Mouse (Mus musculus) midbrain, embryonic 16.5 days (tissue): ENCODE results near the gene Auts2. TPM values are rescaled to one million over a fixed set of nuclear protein-coding genes. Genes with fewer than 3 reads are reported as not detected.
A peak's percentile ranks its signal among the peaks of the same experiment; 100 is the strongest.

Source experiments
- ATAC-seq: fragments of 200-750 bp; cut with Nextera tagmentation; 2 replicates; pipeline ENCODE4 v1.8.0; 2017; ENCODE audit warnings: moderate TSS enrichment
- H3K27ac ChIP-seq: fragments of 300-500 bp; sonication (generic); 2 replicates; pipeline ENCODE4 v1.5.1; 2014; ENCODE audit warnings: mild to moderate bottlenecking, low read length, mixed read lengths
- H3K27me3 ChIP-seq: fragments of 300-500 bp; sonication (generic); 2 replicates; pipeline ENCODE4 v1.6.1; 2014; ENCODE audit warnings: low read depth, low read length, mixed read lengths; ENCODE audit not compliant: control insufficient read depth, insufficient read depth
- H3K36me3 ChIP-seq: fragments of 300-500 bp; sonication (generic); 2 replicates; pipeline ENCODE4 v1.6.1; 2014; ENCODE audit warnings: mild to moderate bottlenecking, low read length, moderate library complexity, mixed read lengths; ENCODE audit not compliant: control insufficient read depth, insufficient read depth
- H3K4me1 ChIP-seq: fragments of 300-500 bp; sonication (generic); 2 replicates; pipeline ENCODE4 v1.6.1; 2014; ENCODE audit warnings: mild to moderate bottlenecking, low read length, mixed read lengths; ENCODE audit not compliant: control insufficient read depth, insufficient read depth
- H3K4me2 ChIP-seq: fragments of 300-500 bp; sonication (generic); 2 replicates; pipeline ENCODE4 v1.6.1; 2014; ENCODE audit warnings: mild to moderate bottlenecking, low read length, mixed read lengths
- H3K4me3 ChIP-seq: fragments of 300-500 bp; sonication (generic); 2 replicates; pipeline ENCODE4 v1.5.1; 2014; ENCODE audit warnings: low read depth, mild to moderate bottlenecking, low read length, moderate library complexity, mixed read lengths
- H3K9ac ChIP-seq: fragments of 300-500 bp; sonication (generic); 2 replicates; pipeline ENCODE4 v1.6.1; 2014; ENCODE audit warnings: low read depth, low read length, mixed read lengths
- H3K9me3 ChIP-seq: fragments of 300-500 bp; sonication (generic); replicated peaks from 2 replicates; pipeline ENCODE4 v1.6.1; 2014; ENCODE audit warnings: mild to moderate bottlenecking, low read length, mixed read lengths; ENCODE audit not compliant: control insufficient read depth, poor library complexity, severe bottlenecking
- WGBS: fragments of 180-500 bp; shearing (Covaris S2); extraction: QIAGEN DNeasy Blood & Tissue Kit; methylation state at CpG from one replicate; pipeline ENCODE4 v1.1.7; 2014; 5-methylcytosine and 5-hydroxymethylcytosine counted together
- polyA plus RNA-seq: library from polyadenylated mRNA; unstranded; fragments of >200 nt; fragmentation: Nextera tagmentation; extraction: Ambion mirVana; gene quantifications from 2 replicates; pipeline ENCODE4 v1.2.1, GENCODE M21; 2015

The Auts2 gene
- polyA plus RNA-seq, 1 experiment from 2014 or later, result 49.8 TPM

DNA sequence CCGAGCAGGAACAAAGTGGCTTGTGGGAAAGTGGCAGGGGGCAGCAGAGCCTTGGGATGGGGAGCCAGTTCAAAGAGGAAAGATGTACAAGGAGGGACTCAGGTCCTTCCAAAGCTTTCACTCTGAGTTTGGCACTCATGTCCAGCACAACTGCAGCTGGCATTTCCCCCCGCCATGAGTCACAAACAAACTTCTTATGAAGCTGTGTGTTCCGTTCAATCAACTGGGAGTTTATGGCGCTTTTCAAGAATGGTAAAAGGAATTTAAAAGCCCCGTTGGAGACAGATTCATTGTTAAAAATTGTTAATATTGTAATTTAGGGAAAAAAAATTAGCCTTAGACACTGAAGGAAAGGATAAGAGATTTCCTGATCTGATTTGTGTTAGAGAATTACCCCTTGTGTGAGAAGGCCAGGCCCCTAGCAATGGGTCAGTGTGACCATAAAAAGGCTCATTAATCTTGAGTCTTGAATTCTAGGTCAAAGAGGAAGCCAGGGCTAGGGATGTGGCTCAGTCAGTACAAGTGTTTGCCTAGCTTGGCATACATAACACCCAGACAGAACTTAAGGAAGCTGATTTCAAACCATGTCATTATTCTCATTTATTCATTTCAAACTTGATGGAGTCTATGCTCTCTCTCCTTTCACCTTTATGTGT, 831.5 kb downstream of the Auts2 start:
- no peak for ATAC-seq
- no peak overlapping the region for H3K9ac ChIP-seq
- H3K4me3 ChIP-seq, result no peak overlapping the region
- H3K27ac ChIP-seq, result no peak overlapping the region
- no peaks in the 10 kb centered on the region for H3K9me3 ChIP-seq
- H3K4me2 ChIP-seq, result no peak overlapping the region
- H3K36me3 ChIP-seq, result no peaks in the 10 kb centered on the region
- 67% methylated on average over 5 of the region's 5 CpGs for WGBS
- no peaks in the 10 kb centered on the region for H3K4me1 ChIP-seq
- H3K27me3 ChIP-seq, result no peaks in the 10 kb centered on the region

DNA sequence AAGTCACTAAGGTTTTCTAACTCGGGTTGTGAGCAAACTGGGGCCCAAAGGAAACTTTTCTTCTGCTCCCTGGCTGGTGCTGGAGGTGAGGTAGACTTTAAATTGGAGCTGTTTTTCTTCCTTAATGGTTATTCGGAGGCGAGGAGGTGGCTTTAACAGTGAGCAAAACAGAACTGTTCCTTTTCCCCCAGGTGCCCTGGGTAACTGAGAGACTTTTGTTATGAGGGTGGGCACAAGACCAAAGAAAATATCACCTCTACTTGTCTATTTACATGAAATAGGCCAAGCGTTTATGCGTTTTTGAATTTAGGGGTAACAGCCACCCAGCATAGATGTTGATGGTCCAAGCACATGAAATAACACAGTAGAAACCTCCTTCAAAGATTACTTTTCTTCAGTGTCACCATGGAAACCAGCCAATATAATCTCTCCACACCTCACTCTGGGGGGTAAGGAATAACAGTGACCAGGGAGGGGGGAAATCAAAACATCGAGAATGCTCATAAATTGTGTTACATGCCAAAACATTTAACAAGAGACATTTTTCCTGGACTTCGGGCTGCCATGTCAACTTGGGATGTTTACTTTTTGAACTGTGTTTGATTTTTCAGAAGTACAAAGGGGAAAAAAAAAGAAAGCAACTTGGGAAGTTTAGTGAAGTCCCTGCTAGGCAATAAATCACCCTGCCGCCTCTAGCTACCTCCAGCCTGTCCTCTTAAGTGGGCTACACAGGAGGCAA, 832.2 kb downstream of the Auts2 start:
- Histone ChIP-seq H3K36me3 (no peaks in the 10 kb centered on the region), H3K9ac (no peak overlapping the region), H3K27ac (no peak overlapping the region), H3K4me1 (no peaks in the 10 kb centered on the region), H3K4me3 (no peak overlapping the region), H3K4me2 (no peak overlapping the region), H3K9me3 (no peaks in the 10 kb centered on the region), H3K27me3 (no peaks in the 10 kb centered on the region)
- no peak for ATAC-seq
- 75% methylated on average over 8 of the region's 8 CpGs for WGBS

DNA sequence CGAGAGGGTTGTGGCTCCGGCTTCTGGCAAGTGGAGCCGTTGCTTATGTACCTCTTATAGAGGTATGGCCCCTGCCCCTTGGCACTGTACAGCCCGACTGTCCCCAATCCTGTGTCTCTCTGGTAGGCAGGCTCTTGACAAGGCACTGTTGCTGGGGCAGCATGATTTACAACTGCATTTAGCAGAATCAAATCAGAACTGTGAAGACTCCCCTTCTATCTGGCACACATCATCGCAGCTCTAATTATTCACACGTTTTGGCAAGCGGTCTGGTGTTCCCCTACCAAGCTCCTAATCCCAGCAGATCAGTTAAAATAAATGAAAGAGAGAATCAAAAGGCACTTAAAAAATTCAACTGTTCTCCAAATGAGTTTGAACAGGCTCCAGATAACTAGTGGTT, 835.7 kb downstream of the Auts2 start:
- Histone ChIP-seq H3K4me3 (no peak overlapping the region), H3K4me2 (no peak overlapping the region), H3K9ac (no peak overlapping the region), H3K36me3 (no peaks in the 10 kb centered on the region), H3K9me3 (no peaks in the 10 kb centered on the region), H3K4me1 (no peaks in the 10 kb centered on the region), H3K27ac (no peak overlapping the region), H3K27me3 (no peaks in the 10 kb centered on the region)
- 70% methylated on average over 7 of the region's 7 CpGs for WGBS
- 0 out of 2 replicates have a peak, but pooled peaks have one; percentile 36 for ATAC-seq

DNA sequence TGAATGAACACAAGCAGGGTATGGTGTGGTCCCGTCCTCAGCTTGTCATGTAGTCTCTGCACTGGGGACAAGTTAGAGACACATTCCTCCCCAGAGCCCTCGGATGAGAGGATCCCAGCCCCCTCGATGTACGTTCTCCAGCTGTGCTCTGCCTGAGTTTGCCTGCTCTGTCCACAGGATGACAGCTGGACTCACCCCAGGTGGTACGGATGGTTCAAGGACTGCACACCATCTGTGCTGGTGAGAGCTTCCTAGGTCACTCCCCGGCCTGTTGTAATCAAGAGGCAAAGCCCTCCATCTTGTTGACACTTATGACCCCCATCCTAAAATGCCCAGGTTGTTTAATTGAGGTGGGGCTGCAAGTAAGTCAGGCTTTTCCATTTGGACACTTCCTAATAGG, 839.4 kb downstream of the Auts2 start:
- no peak overlapping the region for H3K4me3 ChIP-seq
- no peak overlapping the region for H3K4me2 ChIP-seq
- no peaks in the 10 kb centered on the region for H3K4me1 ChIP-seq
- no peak for ATAC-seq
- H3K27me3 ChIP-seq, result no peaks in the 10 kb centered on the region
- WGBS, result 78% methylated on average over 6 of the region's 6 CpGs
- H3K9me3 ChIP-seq, result no peaks in the 10 kb centered on the region
- H3K9ac ChIP-seq, result no peak overlapping the region
- no peak overlapping the region for H3K27ac ChIP-seq
- no peaks in the 10 kb centered on the region for H3K36me3 ChIP-seq

DNA sequence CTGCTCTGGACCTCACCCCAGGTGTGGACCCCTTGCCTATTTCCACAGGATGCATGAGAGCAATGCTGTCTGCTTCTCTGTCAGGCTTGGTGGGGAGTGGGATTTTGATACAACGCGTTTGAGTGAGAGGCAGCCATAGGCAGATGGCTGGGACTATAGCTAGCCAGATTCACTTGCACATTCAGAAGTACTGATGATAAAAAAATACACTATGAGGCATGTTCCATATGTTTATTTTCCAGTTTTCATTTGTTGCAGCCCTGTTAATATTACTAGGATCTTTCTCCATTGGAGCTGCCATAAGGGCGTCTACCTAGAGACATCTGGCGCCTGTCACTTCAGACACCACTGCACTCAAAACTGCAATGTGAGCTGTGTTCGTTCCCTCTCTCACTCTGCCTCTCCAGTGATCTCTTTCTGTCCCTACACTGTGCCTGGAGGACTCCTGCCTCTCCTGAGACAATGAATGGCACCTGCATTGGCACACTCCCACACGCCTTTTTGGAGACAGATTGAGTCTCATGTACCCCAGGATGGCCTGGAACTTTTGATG, 840.2 kb downstream of the Auts2 start:
- Histone ChIP-seq H3K4me2 (no peak overlapping the region), H3K4me3 (no peak overlapping the region), H3K4me1 (no peaks in the 10 kb centered on the region), H3K9me3 (no peaks in the 10 kb centered on the region), H3K27ac (no peak overlapping the region), H3K9ac (no peak overlapping the region), H3K27me3 (no peaks in the 10 kb centered on the region), H3K36me3 (no peaks in the 10 kb centered on the region)
- ATAC-seq, result no peak
- 90% methylated on average over 6 of the region's 6 CpGs for WGBS

DNA sequence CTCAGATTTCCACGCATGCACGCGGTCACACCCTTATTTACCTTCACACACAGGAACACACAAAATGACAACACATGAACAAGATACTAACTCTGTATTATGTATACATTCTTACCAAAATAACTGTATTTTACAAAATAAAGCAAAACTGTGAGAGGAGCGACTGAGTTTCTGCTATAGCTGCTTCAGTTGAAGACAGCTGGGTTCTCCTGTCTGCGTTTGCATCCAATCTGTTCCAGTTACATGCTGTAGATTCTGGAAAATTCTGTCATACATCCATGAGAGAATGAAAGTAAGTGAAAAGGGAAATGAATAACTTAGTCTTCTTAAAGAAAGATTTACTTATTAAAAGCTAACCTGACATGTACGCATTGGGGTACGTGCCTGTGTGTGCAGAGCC, 844.2 kb downstream of the Auts2 start:
- ATAC-seq, result no peak
- no peak overlapping the region for H3K4me2 ChIP-seq
- WGBS, result 97% methylated on average over 7 of the region's 7 CpGs

DNA sequence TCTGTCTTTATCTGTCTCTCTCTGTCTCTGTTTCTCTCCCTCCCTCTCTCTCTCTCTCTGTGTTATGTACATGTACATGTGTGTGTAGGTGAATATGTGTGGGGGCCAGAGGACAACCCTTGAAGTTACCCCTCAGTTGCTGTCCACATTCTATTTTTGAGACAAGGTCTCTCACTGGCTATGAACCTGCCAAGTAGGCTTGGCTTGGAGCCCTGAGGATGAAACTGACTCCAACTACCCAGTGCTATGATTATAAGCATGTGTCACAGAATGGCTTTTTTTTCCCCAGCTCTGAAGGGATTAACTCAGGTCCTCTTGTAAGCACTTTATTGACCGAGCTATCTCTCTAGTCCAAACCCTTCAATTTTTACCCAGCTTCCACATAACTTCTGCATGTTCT, 852.4 kb downstream of the Auts2 start:
- 85% methylated on average over 1 of the region's 1 CpGs for WGBS
- Histone ChIP-seq H3K4me2 (no peak overlapping the region), H3K9ac (no peak overlapping the region), H3K36me3 (no peaks in the 10 kb centered on the region), H3K27me3 (no peaks in the 10 kb centered on the region), H3K4me3 (no peak overlapping the region), H3K9me3 (no peaks in the 10 kb centered on the region), H3K4me1 (peaks cover 11% of the 10 kb centered on the region), H3K27ac (no peak overlapping the region)
- ATAC-seq, result no peak

More for the DNA sequence above, 844.2 kb downstream of the Auts2 start:
- Histone ChIP-seq H3K9ac (no peak overlapping the region), H3K27ac (no peak overlapping the region), H3K4me3 (no peak overlapping the region), H3K9me3 (no peaks in the 10 kb centered on the region), H3K36me3 (no peaks in the 10 kb centered on the region), H3K27me3 (no peaks in the 10 kb centered on the region), H3K4me1 (peaks cover 5% of the 10 kb centered on the region; the same call in 1 of the 2 replicates)

DNA sequence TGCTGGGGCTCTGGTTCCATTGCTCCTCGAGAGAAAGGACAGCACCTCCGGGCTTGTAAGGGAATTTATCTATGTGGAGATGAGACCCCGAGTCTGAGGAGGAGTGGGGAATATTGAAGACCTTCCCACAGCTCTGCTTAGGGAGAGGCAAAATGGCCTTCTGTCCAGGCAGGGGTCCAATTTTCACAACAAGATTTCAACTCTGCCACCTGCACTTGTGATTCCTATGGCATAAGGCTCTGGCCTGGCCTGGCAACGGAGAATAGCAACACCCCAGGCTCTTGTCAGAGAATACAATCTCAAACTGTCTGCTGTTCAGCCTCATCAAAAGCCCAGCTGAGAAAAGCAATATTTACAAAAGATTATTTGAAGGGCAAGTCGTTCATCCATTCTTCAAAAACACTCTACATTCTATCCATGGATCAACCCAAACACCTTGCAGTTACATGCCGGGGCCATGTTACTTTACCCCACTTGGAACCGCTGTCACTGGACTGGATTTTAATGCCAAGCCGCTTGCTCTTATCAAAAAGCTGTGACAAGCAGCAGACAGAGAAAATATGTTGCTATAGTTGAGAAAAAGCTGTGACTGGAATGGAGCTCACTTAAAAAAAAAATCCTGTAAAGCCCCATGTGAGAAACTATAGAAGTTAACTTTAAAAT, 856.1 kb downstream of the Auts2 start:
- WGBS, result 62% methylated on average over 8 of the region's 8 CpGs

More for the DNA sequence above, 856.1 kb downstream of the Auts2 start:
- H3K4me2 ChIP-seq, result no peak overlapping the region
- H3K9me3 ChIP-seq, result no peaks in the 10 kb centered on the region; the same call in 1 of the 2 replicates
- no peaks in the 10 kb centered on the region; the same call in 1 of the 2 replicates for H3K27me3 ChIP-seq
- H3K4me1 ChIP-seq, result no peaks in the 10 kb centered on the region
- H3K9ac ChIP-seq, result no peak overlapping the region
- no peaks in the 10 kb centered on the region for H3K36me3 ChIP-seq
- ATAC-seq, result no peak
- H3K27ac ChIP-seq, result no peak overlapping the region
- no peak overlapping the region for H3K4me3 ChIP-seq
